Mouse (Mus musculus): Measurements from ENCODE around the gene Klhdc10. TPM values are rescaled to one million over a fixed set of nuclear protein-coding genes. Genes with fewer than 3 reads are reported as not detected.
A peak's percentile ranks its signal among the peaks of the same experiment; 100 is the strongest.

Klhdc10 gene
- total and polyA plus RNA-seq, 3 experiments = 35.0 to 40.8 TPM; not detected in 1

- Histone ChIP-seq H3K79me2 (ENCODE audit: control insufficient read depth, insufficient read depth, low read length, poor library complexity) (0 out of 2 replicates have a peak, but pooled peaks cover 2% of the 10 kb centered on the region), H3K9me3 (replicated peaks; ENCODE audit: insufficient read depth, low read length) (no peaks in the 10 kb centered on the region), H3K4me1 (ENCODE audit: control insufficient read depth in 1 of 2, insufficient read depth in 2 of 2, low read length in 2 of 2) (no peaks in the 10 kb centered on the region), H3K27me3 (ENCODE audit: control insufficient read depth in 1 of 2, insufficient read depth in 2 of 2, low read length in 2 of 2) (no peaks in the 10 kb centered on the region), H3K27ac (ENCODE audit: control insufficient read depth, low read depth, low read length) (no peak overlapping the region), H3K4me3 (ENCODE audit: control insufficient read depth in 1 of 2, insufficient read depth in 1 of 2, low read depth in 2 of 2, low read length in 2 of 2) (no peak overlapping the region), H3K9ac (ENCODE audit: control insufficient read depth, low read depth, low read length, poor library complexity, severe bottlenecking) (no peak overlapping the region), H3K36me3 (ENCODE audit: control insufficient read depth in 1 of 2, insufficient read depth in 2 of 2, low read length in 2 of 2) (peaks cover 0 to 4% of the 10 kb centered on the region in 2 experiments; a peak in 2 of 4 replicates)
- TF ChIP-seq NELFE (IDR thresholded peaks at IDR 0.05; ENCODE audit: low read depth, low read length) (no peak), NRF1 (IDR thresholded peaks at IDR 0.05; ENCODE audit: insufficient read depth, low read depth, low read length, poor library complexity, severe bottlenecking) (no peak), POLR2AphosphoS2 (IDR thresholded peaks at IDR 0.05; ENCODE audit: low read length) (no peak), ZNF384 (IDR thresholded peaks at IDR 0.05; ENCODE audit: low read depth, low read length) (no peak), USF1 (IDR thresholded peaks at IDR 0.05; ENCODE audit: low read depth, low read length) (no peak), E2F4 (IDR thresholded peaks at IDR 0.05; ENCODE audit: borderline replicate concordance, low read depth, low read length) (no peak), MEF2A (IDR thresholded peaks at IDR 0.05; ENCODE audit: extremely low read depth, insufficient replicate concordance, low read depth, low read length, poor library complexity, severe bottlenecking) (no peak), MXI1 (IDR thresholded peaks at IDR 0.05; ENCODE audit: low read depth, low read length) (no peak), ELF1 (IDR thresholded peaks at IDR 0.05; ENCODE audit: low read depth, low read length) (no peak), USF2 (IDR thresholded peaks at IDR 0.05; ENCODE audit: borderline replicate concordance in 1 of 2, insufficient read depth in 1 of 2, low read depth in 1 of 2, low read length in 2 of 2) (no peak)
- DNase-seq (ENCODE audit: low read depth, low spot score) = no peak
These were observed 15.1 kb downstream of the Klhdc10 start for GRCm38 (mm10) chr6:30416801-30417200.

GRCm38 (mm10) chr6:30432461-30433192 lies 31.0 kb downstream of the Klhdc10 start:
- H3K4me1 ChIP-seq (ENCODE audit: control insufficient read depth in 1 of 2, insufficient read depth in 2 of 2, low read length in 2 of 2) = peaks cover 5% of the 10 kb centered on the region in 2 experiments
- H3K36me3 ChIP-seq (ENCODE audit: control insufficient read depth in 1 of 2, insufficient read depth in 2 of 2, low read length in 2 of 2) = peaks cover 0 to 7% of the 10 kb centered on the region in 2 experiments; a peak in 3 of 4 replicates
- TF ChIP-seq RAD21 (IDR thresholded peaks at IDR 0.05; ENCODE audit: low read depth, low read length) (no peak), MAFK (IDR thresholded peaks at IDR 0.05; ENCODE audit: borderline replicate concordance, low read depth, low read length) (peak; percentile 14; the same call in 1 of the 2 replicates), MYB (IDR thresholded peaks at IDR 0.05; ENCODE audit: low read depth, low read length) (no peak), CTCF (IDR thresholded peaks at IDR 0.05 in 2 of 3, conservative IDR thresholded peaks at IDR 0.05 in 1 of 3; ENCODE audit: control insufficient read depth in 1 of 3, insufficient read depth in 1 of 3, low read depth in 2 of 3, low read length in 3 of 3, poor library complexity in 1 of 3, severe bottlenecking in 1 of 3) (no peak)
- DNase-seq (ENCODE audit: low read depth, low spot score) = no peak
- H3K4me3 ChIP-seq (ENCODE audit: control insufficient read depth in 1 of 2, insufficient read depth in 1 of 2, low read depth in 2 of 2, low read length in 2 of 2) = no peak overlapping the region
- H3K9me3 ChIP-seq (replicated peaks; ENCODE audit: insufficient read depth, low read length) = no peaks in the 10 kb centered on the region
- H3K79me2 ChIP-seq (ENCODE audit: control insufficient read depth, insufficient read depth, low read length, poor library complexity) = no peaks in the 10 kb centered on the region; the same call in 1 of the 2 replicates
- H3K27me3 ChIP-seq (ENCODE audit: control insufficient read depth in 1 of 2, insufficient read depth in 2 of 2, low read length in 2 of 2) = no peaks in the 10 kb centered on the region
- H3K27ac ChIP-seq (ENCODE audit: control insufficient read depth, low read depth, low read length) = no peak overlapping the region
- H3K9ac ChIP-seq (ENCODE audit: control insufficient read depth, low read depth, low read length, poor library complexity, severe bottlenecking) = no peak overlapping the region
